Mouse (Mus musculus): ENCODE data around the gene Cav3. TPM values are rescaled to one million over a fixed set of nuclear protein-coding genes. Genes with fewer than 3 reads are reported as not detected.

Cav3 gene
- polyA plus RNA-seq, 1 experiment from 2014 or later: 59.6 TPM

DNA sequence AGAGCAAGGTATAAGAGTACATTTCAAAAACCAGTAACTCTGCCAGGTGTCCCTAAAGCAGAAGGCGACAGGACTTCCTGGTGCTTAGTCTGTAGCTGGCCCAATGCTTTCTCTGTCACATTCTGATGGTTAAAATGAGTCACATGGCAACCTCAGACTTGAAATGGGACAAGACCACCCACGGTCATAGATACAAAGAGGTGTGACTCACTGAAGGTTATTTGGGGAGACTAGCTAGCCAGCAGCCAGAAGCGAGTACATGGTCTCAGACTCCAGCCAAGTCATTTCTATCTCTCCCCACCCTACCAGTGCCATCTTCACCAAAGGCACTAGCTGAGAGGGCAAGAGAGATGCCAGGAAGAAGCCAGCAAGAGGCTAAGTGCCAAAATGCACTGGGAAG lies 6.1 kb downstream of the Cav3 start:
- WGBS (ENCODE audit: insufficient replicate concordance): 71% methylated on average over 3 of the region's 3 CpGs
- Histone ChIP-seq H3K4me1 (ENCODE audit: control insufficient read depth, insufficient read depth, low read length) (peaks cover 13% of the 10 kb centered on the region; the same call in 1 of the 2 replicates), H3K27ac (ENCODE audit: low read depth, low read length) (no peak overlapping the region), H3K36me3 (ENCODE audit: control insufficient read depth, insufficient read depth, low read length) (no peaks in the 10 kb centered on the region), H3K9me3 (replicated peaks; ENCODE audit: control insufficient read depth, low read length) (no peaks in the 10 kb centered on the region; the same call in 1 of the 2 replicates), H3K4me3 (ENCODE audit: low read depth, low read length) (no peak overlapping the region), H3K27me3 (ENCODE audit: control insufficient read depth, insufficient read depth, low read length) (no peaks in the 10 kb centered on the region), H3K9ac (ENCODE audit: low read depth, low read length) (no peak overlapping the region), H3K4me2 (no peak overlapping the region)
- ATAC-seq (replicated peaks; ENCODE audit: insufficient number of reproducible peaks, low FRiP score, low TSS enrichment): no peak

- Histone ChIP-seq H3K4me2 (no peak overlapping the region), H3K9ac (ENCODE audit: low read depth, low read length) (no peak overlapping the region), H3K4me1 (ENCODE audit: control insufficient read depth, insufficient read depth, low read length) (peaks cover 13% of the 10 kb centered on the region; the same call in 1 of the 2 replicates), H3K27ac (ENCODE audit: low read depth, low read length) (no peak overlapping the region), H3K4me3 (ENCODE audit: low read depth, low read length) (no peak overlapping the region), H3K27me3 (ENCODE audit: control insufficient read depth, insufficient read depth, low read length) (no peaks in the 10 kb centered on the region), H3K36me3 (ENCODE audit: control insufficient read depth, insufficient read depth, low read length) (no peaks in the 10 kb centered on the region), H3K9me3 (replicated peaks; ENCODE audit: control insufficient read depth, low read length) (no peaks in the 10 kb centered on the region; the same call in 1 of the 2 replicates)
- ATAC-seq (replicated peaks; ENCODE audit: insufficient number of reproducible peaks, low FRiP score, low TSS enrichment): no peak
Measured at GRCm38 (mm10) chr6:112466001-112466400, 6.7 kb downstream of the Cav3 start.

- WGBS (ENCODE audit: insufficient replicate concordance): 68% methylated on average over 4 of the region's 4 CpGs
- Histone ChIP-seq H3K4me1 (ENCODE audit: control insufficient read depth, insufficient read depth, low read length) (no peaks in the 10 kb centered on the region), H3K4me2 (no peak overlapping the region), H3K4me3 (ENCODE audit: low read depth, low read length) (no peak overlapping the region), H3K27me3 (ENCODE audit: control insufficient read depth, insufficient read depth, low read length) (no peaks in the 10 kb centered on the region), H3K36me3 (ENCODE audit: control insufficient read depth, insufficient read depth, low read length) (no peaks in the 10 kb centered on the region), H3K27ac (ENCODE audit: low read depth, low read length) (no peak overlapping the region), H3K9me3 (replicated peaks; ENCODE audit: control insufficient read depth, low read length) (no peaks in the 10 kb centered on the region; the same call in 1 of the 2 replicates), H3K9ac (ENCODE audit: low read depth, low read length) (no peak overlapping the region)
- no peak for ATAC-seq (replicated peaks; ENCODE audit: insufficient number of reproducible peaks, low FRiP score, low TSS enrichment)
Measured at GRCm38 (mm10) chr6:112471644-112472043, 12.3 kb downstream of the Cav3 start.

- Histone ChIP-seq H3K4me2 (no peak overlapping the region), H3K36me3 (ENCODE audit: control insufficient read depth, insufficient read depth, low read length) (no peaks in the 10 kb centered on the region), H3K4me1 (ENCODE audit: control insufficient read depth, insufficient read depth, low read length) (no peaks in the 10 kb centered on the region), H3K27me3 (ENCODE audit: control insufficient read depth, insufficient read depth, low read length) (peaks cover 7% of the 10 kb centered on the region), H3K9ac (ENCODE audit: low read depth, low read length) (no peak overlapping the region), H3K4me3 (ENCODE audit: low read depth, low read length) (no peak overlapping the region), H3K9me3 (replicated peaks; ENCODE audit: control insufficient read depth, low read length) (no peaks in the 10 kb centered on the region), H3K27ac (ENCODE audit: low read depth, low read length) (no peak overlapping the region)
- WGBS (ENCODE audit: insufficient replicate concordance): 43% methylated on average over 13 of the region's 13 CpGs
- ATAC-seq (replicated peaks; ENCODE audit: insufficient number of reproducible peaks, low FRiP score, low TSS enrichment): no peak
Measured at GRCm38 (mm10) chr6:112479861-112480260, 20.6 kb downstream of the Cav3 start.

DNA sequence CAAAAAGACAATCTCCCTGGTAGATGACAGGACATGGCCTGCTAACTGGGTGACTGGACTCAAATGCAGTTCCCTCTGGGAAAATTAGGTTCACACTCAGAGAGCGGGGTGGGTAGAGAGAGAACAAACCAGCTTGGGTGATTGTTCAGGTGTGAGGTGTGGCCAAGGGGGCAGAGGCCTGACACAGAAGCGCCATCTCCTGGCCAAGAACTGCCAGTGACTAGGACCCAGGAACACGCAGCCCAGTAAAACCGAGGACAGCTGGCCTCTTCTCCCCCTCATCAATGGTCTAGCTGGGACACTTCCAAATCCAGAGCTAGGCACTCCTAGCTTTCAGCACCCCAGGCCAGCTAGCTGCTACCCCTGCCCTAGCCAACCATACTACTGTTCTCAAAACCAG lies 25.0 kb downstream of the Cav3 start:
- no peaks in the 10 kb centered on the region for H3K36me3 ChIP-seq (ENCODE audit: control insufficient read depth, insufficient read depth, low read length)
- no peak overlapping the region for H3K4me2 ChIP-seq
- H3K4me3 ChIP-seq (ENCODE audit: low read depth, low read length): no peak overlapping the region
- no peak overlapping the region for H3K27ac ChIP-seq (ENCODE audit: low read depth, low read length)
- no peaks in the 10 kb centered on the region for H3K9me3 ChIP-seq (replicated peaks; ENCODE audit: control insufficient read depth, low read length)
- H3K4me1 ChIP-seq (ENCODE audit: control insufficient read depth, insufficient read depth, low read length): peaks cover 6% of the 10 kb centered on the region
- no peak for ATAC-seq (replicated peaks; ENCODE audit: insufficient number of reproducible peaks, low FRiP score, low TSS enrichment)
- 0% methylated on average over 4 of the region's 4 CpGs for WGBS (ENCODE audit: insufficient replicate concordance)
- peaks cover 40% of the 10 kb centered on the region for H3K27me3 ChIP-seq (ENCODE audit: control insufficient read depth, insufficient read depth, low read length)
- H3K9ac ChIP-seq (ENCODE audit: low read depth, low read length): no peak overlapping the region

- Histone ChIP-seq H3K9ac (ENCODE audit: low read depth, low read length) (no peak overlapping the region), H3K9me3 (replicated peaks; ENCODE audit: control insufficient read depth, low read length) (no peaks in the 10 kb centered on the region), H3K4me3 (ENCODE audit: low read depth, low read length) (no peak overlapping the region), H3K36me3 (ENCODE audit: control insufficient read depth, insufficient read depth, low read length) (no peaks in the 10 kb centered on the region), H3K4me1 (ENCODE audit: control insufficient read depth, insufficient read depth, low read length) (peaks cover 15% of the 10 kb centered on the region), H3K4me2 (no peak overlapping the region), H3K27ac (ENCODE audit: low read depth, low read length) (no peak overlapping the region), H3K27me3 (ENCODE audit: control insufficient read depth, insufficient read depth, low read length) (peaks cover 64% of the 10 kb centered on the region)
- 72% methylated on average over 5 of the region's 5 CpGs for WGBS (ENCODE audit: insufficient replicate concordance)
- no peak for ATAC-seq (replicated peaks; ENCODE audit: insufficient number of reproducible peaks, low FRiP score, low TSS enrichment)
Measured at GRCm38 (mm10) chr6:112487993-112488392, 28.7 kb downstream of the Cav3 start.

DNA sequence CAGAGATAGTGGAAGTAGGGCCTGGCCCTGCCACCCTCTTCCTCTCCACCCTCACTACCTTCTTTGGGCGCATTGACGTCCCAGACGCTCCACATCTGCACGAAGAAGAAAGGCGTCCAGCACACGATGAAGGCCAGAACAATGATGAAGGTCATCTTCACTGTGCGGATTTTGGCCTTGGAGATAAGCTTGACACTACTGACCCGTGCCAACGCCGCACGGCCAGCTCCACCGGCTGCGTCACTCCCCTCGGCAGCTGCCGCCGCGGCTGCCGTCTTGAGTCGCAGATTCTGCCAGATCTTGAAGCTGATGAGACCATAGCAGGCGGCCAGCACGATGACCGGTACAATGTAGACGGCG lies 29.5 kb downstream of the Cav3 start:
- ATAC-seq (replicated peaks; ENCODE audit: insufficient number of reproducible peaks, low FRiP score, low TSS enrichment): no peak
- H3K9ac ChIP-seq (ENCODE audit: low read depth, low read length): no peak overlapping the region
- H3K4me1 ChIP-seq (ENCODE audit: control insufficient read depth, insufficient read depth, low read length): peaks cover 15% of the 10 kb centered on the region
- H3K27ac ChIP-seq (ENCODE audit: low read depth, low read length): no peak overlapping the region
- H3K36me3 ChIP-seq (ENCODE audit: control insufficient read depth, insufficient read depth, low read length): no peaks in the 10 kb centered on the region
- peak overlapping the region; percentile 30 for H3K4me3 ChIP-seq (ENCODE audit: low read depth, low read length)
- peaks cover 59% of the 10 kb centered on the region for H3K27me3 ChIP-seq (ENCODE audit: control insufficient read depth, insufficient read depth, low read length)
- 36% methylated on average over 24 of the region's 24 CpGs for WGBS (ENCODE audit: insufficient replicate concordance)
- no peaks in the 10 kb centered on the region for H3K9me3 ChIP-seq (replicated peaks; ENCODE audit: control insufficient read depth, low read length)
- peak overlapping the region; percentile 68 for H3K4me2 ChIP-seq

DNA sequence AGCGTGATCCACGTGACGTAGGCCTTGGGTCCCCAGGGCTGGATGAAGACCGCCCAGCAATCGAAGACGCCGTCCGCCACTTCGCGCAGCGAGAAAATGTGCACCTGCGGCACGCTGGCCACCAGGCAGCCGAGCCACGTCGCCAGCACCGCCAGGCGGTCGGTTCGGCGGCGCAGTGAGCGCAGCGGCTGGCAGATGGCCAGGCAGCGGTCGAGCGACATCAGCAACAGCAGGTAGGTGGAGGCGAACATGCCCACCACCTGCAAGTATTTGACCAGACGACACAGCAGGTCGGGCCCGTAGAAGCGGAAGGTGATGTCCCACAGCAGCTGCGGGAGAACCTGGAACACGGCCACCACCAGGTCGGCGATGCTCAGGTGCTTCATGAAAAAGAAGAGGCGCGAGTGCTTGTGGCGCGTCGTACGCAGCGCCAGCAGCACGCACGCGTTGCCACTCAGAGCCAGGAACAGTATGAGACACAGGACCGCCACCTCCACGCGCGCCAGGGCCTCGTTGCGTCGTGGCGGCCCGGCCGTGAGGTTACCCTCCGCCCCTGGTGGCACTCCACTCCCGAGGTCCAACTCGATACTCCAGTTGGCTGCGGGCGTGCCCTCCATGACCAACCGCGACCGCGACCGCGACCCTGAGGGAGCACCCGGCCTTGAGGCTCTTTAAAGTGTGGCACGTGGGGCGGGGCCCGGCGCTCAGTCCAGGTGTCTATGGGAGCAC lies 30.0 kb downstream of the Cav3 start:
- Histone ChIP-seq H3K4me3 (ENCODE audit: low read depth, low read length) (peak overlapping the region; percentile 30), H3K4me2 (peak overlapping the region; percentile 68), H3K27ac (ENCODE audit: low read depth, low read length) (no peak overlapping the region), H3K9me3 (replicated peaks; ENCODE audit: control insufficient read depth, low read length) (no peaks in the 10 kb centered on the region), H3K27me3 (ENCODE audit: control insufficient read depth, insufficient read depth, low read length) (peaks cover 59% of the 10 kb centered on the region), H3K4me1 (ENCODE audit: control insufficient read depth, insufficient read depth, low read length) (peaks cover 15% of the 10 kb centered on the region), H3K9ac (ENCODE audit: low read depth, low read length) (0 out of 2 replicates have a peak overlapping the region, but pooled peaks have one; percentile 34), H3K36me3 (ENCODE audit: control insufficient read depth, insufficient read depth, low read length) (no peaks in the 10 kb centered on the region)
- WGBS (ENCODE audit: insufficient replicate concordance): 6% methylated on average over 72 of the region's 72 CpGs
- ATAC-seq (replicated peaks; ENCODE audit: insufficient number of reproducible peaks, low FRiP score, low TSS enrichment): no peak
